Mouse (Mus musculus) neutrophil, adult 83 days (primary cell): ENCODE measurements around the gene Zfp446. TPM values are rescaled to one million over a fixed set of nuclear protein-coding genes. Genes with fewer than 3 reads are reported as not detected.

Experiments
- total RNA-seq, 2 experiments: library from RNA; stranded (reverse); gene quantifications; one replicate each; pipeline ENCODE4 v1.2.4; 2023

The Zfp446 gene
- total RNA-seq, result 1 to 10 TPM; 3.0 to 4.6 TPM

GRCm38 (mm10) chr7:12977682-12978389, at the start of gene Zfp446:
TSS of gene Zfp446 (plus strand) at chr7:12977848.

GRCm38 (mm10) chr7:12965678-12966091, 12.0 kb upstream of the Zfp446 start, which contains the start of gene Zfp324:
TSS of gene Zfp324 (plus strand) at chr7:12965838.

GRCm38 (mm10) chr7:12998053-12998452, 20.4 kb downstream of the Zfp446 start, which contains the start of gene Slc27a5:
TSS of gene Slc27a5 (minus strand) at chr7:12998192.

GRCm38 (mm10) chr7:12998851-12999250, 21.2 kb downstream of the Zfp446 start, which contains the start of gene Trim28:
TSS of gene Trim28 (plus strand) at chr7:12999114.

GRCm38 (mm10) chr7:13010005-13010908, 32.6 kb downstream of the Zfp446 start, which contains the start of gene Zbtb45:
TSS of gene Zbtb45 (minus strand) at chr7:13010034.

GRCm38 (mm10) chr7:13034148-13034977, 56.7 kb downstream of the Zfp446 start, which contains the start of gene Chmp2a:
TSS of gene Chmp2a (minus strand) at chr7:13034807.

Other genes starting within 250 kb of the Zfp446 start
- not detected for gene Vmn2r56, start 242.8 kb upstream of the Zfp446 start, total RNA-seq
- gene Zscan18, start 174.2 kb upstream of the Zfp446 start, total RNA-seq, result 1 to 10 TPM; 1.3 to 2.1 TPM
- 1 to 10 TPM; 3.9 to 4.4 TPM for gene Zfp329, start 159.0 kb upstream of the Zfp446 start, total RNA-seq
- 10 to 100 TPM; 23.4 to 24.6 TPM for gene Zfp110, start 143.1 kb upstream of the Zfp446 start, total RNA-seq
- gene Zfp128, start 96.7 kb upstream of the Zfp446 start, total RNA-seq, result 1 to 10 TPM; 1.2 to 1.4 TPM
- gene Zscan22, start 80.0 kb upstream of the Zfp446 start, total RNA-seq, result 1 to 10 TPM; 5.5 to 6.7 TPM
- gene Rps5, start 55.6 kb upstream of the Zfp446 start, total RNA-seq, result 100 to 1,000 TPM; 779 to 842 TPM
- under 1 TPM; 0.33 to 0.40 TPM for gene Rnf225, start 50.4 kb upstream of the Zfp446 start, total RNA-seq
- gene Zfp324, start 12.0 kb upstream of the Zfp446 start, total RNA-seq, result 1 to 10 TPM; 2.4 to 3.3 TPM
- not detected for gene Slc27a5, start 20.3 kb downstream of the Zfp446 start, total RNA-seq
- gene Trim28, start 21.3 kb downstream of the Zfp446 start, total RNA-seq, result 100 to 1,000 TPM; 166 to 184 TPM
- gene Zbtb45, start 32.2 kb downstream of the Zfp446 start, total RNA-seq, result 10 to 100 TPM; 14.6 to 15.6 TPM
- 100 to 1,000 TPM; 146 to 163 TPM for gene Chmp2a, start 57.0 kb downstream of the Zfp446 start, total RNA-seq
- gene Ube2m, start 60.4 kb downstream of the Zfp446 start, total RNA-seq, result 10 to 100 TPM; 86.2 to 93.4 TPM
- 1 to 10 TPM in 1 of 2 experiments, under 1 TPM in 1; 0.46 to 1.4 TPM for gene Mzf1, start 76.9 kb downstream of the Zfp446 start, total RNA-seq
- gene Vmn1r85, start 117.3 kb downstream of the Zfp446 start, total RNA-seq, result not detected
- gene Vmn1r86, start 142.1 kb downstream of the Zfp446 start, total RNA-seq, result not detected
- gene Vmn1r87, start 162.3 kb downstream of the Zfp446 start, total RNA-seq, result not detected
- under 1 TPM; 0.07 to 0.11 TPM for gene Vmn1r88, start 181.7 kb downstream of the Zfp446 start, total RNA-seq
- gene Vmn1r89, start 235.2 kb downstream of the Zfp446 start, total RNA-seq, result not detected